Mouse (Mus musculus): ENCODE measurements around the gene Mfap3.

DNA sequence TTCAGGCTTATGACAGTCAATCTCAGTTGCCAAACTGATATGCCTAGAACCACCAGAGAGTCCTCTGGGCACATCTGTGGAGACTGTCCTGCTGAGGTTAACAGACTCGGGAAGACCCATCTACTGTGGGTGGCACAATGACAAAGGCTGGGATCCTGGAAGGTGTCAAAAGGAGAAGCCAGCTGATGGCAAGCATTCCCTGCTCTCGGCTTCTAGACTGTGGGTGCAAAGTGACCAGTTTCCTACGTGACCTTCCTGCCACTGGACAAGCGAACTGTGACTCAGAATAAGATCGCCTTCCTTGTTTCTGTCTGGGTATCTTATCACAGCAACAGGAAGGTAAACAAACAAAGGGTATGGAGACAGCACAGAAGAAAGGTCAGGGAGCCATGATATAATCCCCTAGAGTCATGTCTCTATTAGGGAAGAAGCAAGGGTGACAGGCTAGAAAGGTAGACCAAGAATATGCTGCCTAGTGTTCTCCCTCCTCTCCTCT, 1.5 kb upstream of the Mfap3 start:
- no peak for TF ChIP-seq POLR2AphosphoS2 (IDR thresholded peaks at IDR 0.05; ENCODE audit: insufficient read length, low read depth)
- no peak for TF ChIP-seq POLR2A (IDR thresholded peaks at IDR 0.05; ENCODE audit: insufficient read length, low read depth)
- no peak for TF ChIP-seq SRF (IDR thresholded peaks at IDR 0.05; ENCODE audit: control insufficient read depth, insufficient read length, low read depth)
- TF ChIP-seq TCF3 (IDR thresholded peaks at IDR 0.05; ENCODE audit: insufficient read length, low read depth): no peak
- TF ChIP-seq MYOD1 (IDR thresholded peaks at IDR 0.05; ENCODE audit: control insufficient read depth in 1 of 3, insufficient read length in 2 of 3, low read depth in 2 of 3): no peak
- no peak for TF ChIP-seq MAX (IDR thresholded peaks at IDR 0.05; ENCODE audit: low read depth)

All from myocyte (in vitro differentiated cells).